Comparison of ENCODE assay signal across 10 mouse cellular contexts in genomic region chr13:98912602-98913001, GRCm38 (mm10). TPM values are rescaled to one million over a fixed set of nuclear protein-coding genes. Genes with fewer than 3 reads are reported as not detected.
A peak's percentile ranks its signal among the peaks of the same experiment; 100 is the strongest.
DNase-seq lines count a peak whose midpoint lies in the region; ATAC-seq and TF ChIP-seq lines count a peak whose summit lies in the region.
"Had no signal": no experiment of that assay in that cellular context is flagged by ENCODE, and none has a peak within 500 bp of the region (broad histone marks: within the 10 kb centered on the region; RNA-seq: fewer than 3 reads in every experiment).

No protein-coding gene starts in this region.

- no peak for TF ChIP-seq EP300 in lung, postnatal 0 days (IDR thresholded peaks at IDR 0.05)

- WGBS in lung, postnatal 0 days, result 48% methylated on average over 8 of the region's 8 CpGs
- 52% methylated on average over 8 of the region's 8 CpGs for WGBS in liver, embryonic 11.5 days
- 49% methylated on average over 8 of the region's 8 CpGs for WGBS in stomach, embryonic 16.5 days
- WGBS in kidney, embryonic 15.5 days, result 56% methylated on average over 8 of the region's 8 CpGs

- H3K27me3 ChIP-seq in lung, postnatal 0 days (replicated peaks; ENCODE audit: insufficient read depth, low read length), result no peaks in the 10 kb centered on the region
- H3K27me3 ChIP-seq in liver, embryonic 11.5 days (replicated peaks; ENCODE audit: control insufficient read depth, insufficient read depth, low read length), result no peaks in the 10 kb centered on the region
- H3K27me3 ChIP-seq in stomach, embryonic 16.5 days (ENCODE audit: control insufficient read depth, insufficient read depth, low read length), result no peaks in the 10 kb centered on the region
- H3K27me3 ChIP-seq in kidney, embryonic 15.5 days, result no peaks in the 10 kb centered on the region

- no peaks in the 10 kb centered on the region for H3K9me3 ChIP-seq in lung, postnatal 0 days (ENCODE audit: low read length)
- H3K9me3 ChIP-seq in liver, embryonic 11.5 days (ENCODE audit: control insufficient read depth, low read length), result no peaks in the 10 kb centered on the region
- no peaks in the 10 kb centered on the region for H3K9me3 ChIP-seq in stomach, embryonic 16.5 days (replicated peaks; ENCODE audit: control insufficient read depth, low read length)
- no peaks in the 10 kb centered on the region for H3K9me3 ChIP-seq in kidney, embryonic 15.5 days (replicated peaks)

- no peaks in the 10 kb centered on the region for H3K36me3 ChIP-seq in lung, postnatal 0 days (ENCODE audit: insufficient read depth, low read length)
- H3K36me3 ChIP-seq in liver, embryonic 11.5 days (ENCODE audit: control insufficient read depth, insufficient read depth, low read length), result no peaks in the 10 kb centered on the region
- no peaks in the 10 kb centered on the region for H3K36me3 ChIP-seq in stomach, embryonic 16.5 days (ENCODE audit: control insufficient read depth, insufficient read depth, low read length)
- H3K36me3 ChIP-seq in kidney, embryonic 15.5 days, result peaks cover 9% of the 10 kb centered on the region; the same call in 1 of the 2 replicates

- H3K9ac ChIP-seq in lung, postnatal 0 days (replicated peaks; ENCODE audit: low read depth), result no peak overlapping the region
- no peak overlapping the region for H3K9ac ChIP-seq in liver, embryonic 11.5 days (ENCODE audit: low read depth, low read length)
- H3K9ac ChIP-seq in stomach, embryonic 16.5 days (ENCODE audit: low read length), result peak overlapping the region; percentile 39; the same call in 1 of the 2 replicates
- H3K9ac ChIP-seq in kidney, embryonic 15.5 days, result no peak overlapping the region

- peaks cover 27% of the 10 kb centered on the region for H3K4me1 ChIP-seq in lung, postnatal 0 days (ENCODE audit: insufficient read depth, low read depth, low read length)
- peaks cover 26% of the 10 kb centered on the region for H3K4me1 ChIP-seq in liver, embryonic 11.5 days (replicated peaks; ENCODE audit: control insufficient read depth, insufficient read depth, low read length)
- peaks cover 41% of the 10 kb centered on the region for H3K4me1 ChIP-seq in stomach, embryonic 16.5 days (ENCODE audit: control insufficient read depth, insufficient read depth, low read length)
- peaks cover 59% of the 10 kb centered on the region for H3K4me1 ChIP-seq in kidney, embryonic 15.5 days

- H3K27ac ChIP-seq in lung, postnatal 0 days (ENCODE audit: low read length), result no peak overlapping the region
- no peak overlapping the region for H3K27ac ChIP-seq in liver, embryonic 11.5 days (ENCODE audit: low read depth, low read length)
- no peak overlapping the region for H3K27ac ChIP-seq in stomach, embryonic 16.5 days (ENCODE audit: low read length)
- H3K27ac ChIP-seq in kidney, embryonic 15.5 days, result no peak overlapping the region
- H3K27ac ChIP-seq: heart, adult 2 months had no signal

- peak; percentile 43 for DNase-seq in lung, postnatal 0 days (ENCODE audit: low spot score)
- DNase-seq in lung, postnatal 25 days (ENCODE audit: low spot score), result no peak
- DNase-seq in T-cell, adult 2 months (ENCODE audit: low spot score), result peak; percentile 38
- no peak for DNase-seq in liver, embryonic 11.5 days (ENCODE audit: low spot score)
- no peak for DNase-seq in cerebellum, postnatal 36 days
- no peak for DNase-seq in cerebellum, postnatal 10 days
- DNase-seq: heart, adult 2 months; lung, postnatal 14 days had no signal

- no peak overlapping the region for H3K4me3 ChIP-seq in lung, postnatal 0 days (ENCODE audit: low read depth, low read length)
- no peak overlapping the region for H3K4me3 ChIP-seq in liver, embryonic 11.5 days (ENCODE audit: low read depth, low read length)
- H3K4me3 ChIP-seq in stomach, embryonic 16.5 days (replicated peaks; ENCODE audit: low read length), result no peak overlapping the region
- no peak overlapping the region for H3K4me3 ChIP-seq in kidney, embryonic 15.5 days (replicated peaks)
- H3K4me3 ChIP-seq: heart, adult 2 months had no signal

- no peak overlapping the region for H3K4me2 ChIP-seq in lung, postnatal 0 days (replicated peaks; ENCODE audit: low read depth, low read length)
- no peak overlapping the region; the same call in 1 of the 2 replicates for H3K4me2 ChIP-seq in liver, embryonic 11.5 days
- no peak overlapping the region for H3K4me2 ChIP-seq in stomach, embryonic 16.5 days (ENCODE audit: low read depth, low read length)
- no peak overlapping the region for H3K4me2 ChIP-seq in kidney, embryonic 15.5 days

- peak; percentile 33; the same call in 1 of the 2 replicates for TF ChIP-seq CTCF in lung, postnatal 0 days (IDR thresholded peaks at IDR 0.05)

- peak; percentile 31; the same call in 1 of the 2 replicates for ATAC-seq in lung, postnatal 0 days
- 0 out of 2 replicates have a peak, but pooled peaks have one; percentile 64 for ATAC-seq in liver, embryonic 11.5 days (replicated peaks; ENCODE audit: low FRiP score)
- no peak for ATAC-seq in stomach, embryonic 16.5 days (ENCODE audit: insufficient read depth, low FRiP score)
- ATAC-seq in kidney, embryonic 15.5 days (replicated peaks; ENCODE audit: low FRiP score), result no peak

RNA-seq across cellular contexts. Expression of gene Tnpo1, which starts 13.6 kb away (rescaled TPM):
- 20.3 and 22.6 TPM in 2 replicates for polyA plus RNA-seq in lung, postnatal 0 days (2015; fragmentation: Nextera tagmentation; extraction: Ambion mirVana)
- polyA plus RNA-seq in liver, embryonic 11.5 days (2014; fragmentation: Nextera tagmentation; extraction: Ambion mirVana), result 32.2 and 34.9 TPM in 2 replicates
- 50.9 and 58.3 TPM in 2 replicates for polyA plus RNA-seq in stomach, embryonic 16.5 days (2015; fragmentation: Nextera tagmentation; extraction: Ambion mirVana)
- polyA plus RNA-seq in kidney, embryonic 15.5 days (2015; fragmentation: Nextera tagmentation; extraction: Ambion mirVana), result 69.0 and 77.0 TPM in 2 replicates

Comparison
In these comparisons a context has a peak if more than half of its experiments do, and no peak if none do; other contexts are left out.
1. DNase-seq: peak in lung, postnatal 0 days (single experiment) and T-cell, adult 2 months (single experiment); none in lung, postnatal 25 days (single experiment), liver, embryonic 11.5 days (single experiment), cerebellum, postnatal 36 days (0 of 2) and cerebellum, postnatal 10 days (0 of 2).
2. ATAC-seq: peak in lung, postnatal 0 days (single experiment) and liver, embryonic 11.5 days (single experiment); none in stomach, embryonic 16.5 days (single experiment) and kidney, embryonic 15.5 days (single experiment).